Mouse (Mus musculus): Measurements from ENCODE around the gene 2610001J05Rik. TPM values are rescaled to one million over a fixed set of nuclear protein-coding genes. Genes with fewer than 3 reads are reported as not detected.

Gene 2610001J05Rik
- 96.1 and 97.6 TPM in 2 replicates for polyA plus RNA-seq (2014; fragmentation: Nextera tagmentation; extraction: Ambion mirVana)

- Histone ChIP-seq H3K4me3 (ENCODE audit: low read depth, low read length) (peak within 1 kb of the TSS; percentile 58), H3K27ac (ENCODE audit: low read depth, low read length) (no peak within 1 kb of the TSS), H3K9me3 (ENCODE audit: control insufficient read depth, low read length) (no peaks in the 10 kb centered on the region), H3K36me3 (ENCODE audit: control insufficient read depth, insufficient read depth, low read length) (no peaks in the 10 kb centered on the region), H3K27me3 (ENCODE audit: control insufficient read depth, insufficient read depth, low read length) (no peaks in the 10 kb centered on the region), H3K4me2 (peak within 1 kb of the TSS; percentile 57), H3K4me1 (ENCODE audit: control insufficient read depth, insufficient read depth, low read length) (no peaks in the 10 kb centered on the region; the same call in 1 of the 2 replicates), H3K9ac (ENCODE audit: low read length) (peak within 1 kb of the TSS; percentile 78)
- DNase-seq (ENCODE audit: low spot score, missing footprints) = peak; percentile 98
- ATAC-seq (ENCODE audit: low FRiP score) = peak; percentile 100
- 1% methylated on average over 19 of the region's 19 CpGs for WGBS
These were observed at the start of gene 2610001J05Rik for GRCm38 (mm10) chr6:13870919-13871624. TSS of gene 2610001J05Rik (minus strand) at chr6:13871518.

- H3K27me3 ChIP-seq (ENCODE audit: control insufficient read depth, insufficient read depth, low read length) = no peaks in the 10 kb centered on the region
- DNase-seq (ENCODE audit: low spot score, missing footprints) (no peak), ATAC-seq (ENCODE audit: low FRiP score) (no peak)
- H3K36me3 ChIP-seq (ENCODE audit: control insufficient read depth, insufficient read depth, low read length) = no peaks in the 10 kb centered on the region
- H3K4me2 ChIP-seq = no peak overlapping the region
- H3K27ac ChIP-seq (ENCODE audit: low read depth, low read length) = no peak overlapping the region
- no peaks in the 10 kb centered on the region for H3K9me3 ChIP-seq (ENCODE audit: control insufficient read depth, low read length)
- WGBS = 91% methylated on average over 10 of the region's 10 CpGs
- no peaks in the 10 kb centered on the region for H3K4me1 ChIP-seq (ENCODE audit: control insufficient read depth, insufficient read depth, low read length)
- no peak overlapping the region for H3K4me3 ChIP-seq (ENCODE audit: low read depth, low read length)
- no peak overlapping the region for H3K9ac ChIP-seq (ENCODE audit: low read length)
These were observed 38.6 kb upstream of the 2610001J05Rik start for GRCm38 (mm10) chr6:13909762-13910537.

DNA sequence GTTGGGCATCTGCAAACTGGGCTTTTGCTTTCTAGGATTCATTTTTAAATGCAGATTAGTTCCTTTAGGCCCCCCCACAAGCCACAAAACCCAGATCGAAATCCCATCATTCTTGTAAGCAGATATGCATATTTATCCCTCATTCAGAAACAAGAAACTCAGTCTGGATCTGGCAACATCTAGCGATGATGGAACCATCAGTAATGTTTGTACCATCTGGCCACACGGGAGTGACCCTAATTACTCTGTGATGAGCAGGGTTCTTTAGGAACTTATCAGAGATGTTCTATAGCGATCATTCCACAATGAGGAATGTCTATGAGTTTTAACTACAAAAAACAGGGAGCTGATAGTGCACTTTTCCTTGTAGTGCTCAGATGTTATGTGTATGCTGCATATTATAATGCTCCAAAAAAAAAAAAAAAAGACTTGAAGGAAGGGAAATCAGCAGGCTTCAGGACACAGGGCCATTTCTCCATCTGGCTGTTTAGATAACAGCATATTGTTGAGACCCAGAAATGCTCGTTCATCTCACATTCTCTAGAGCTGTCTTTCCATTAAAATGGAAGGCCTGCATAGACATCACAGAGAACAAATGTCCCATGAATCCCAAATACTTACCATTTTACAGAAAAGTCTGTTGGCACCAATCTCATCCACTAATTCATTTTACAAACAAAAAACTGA is 31.8 kb upstream of the 2610001J05Rik start:
- Histone ChIP-seq H3K27me3 (ENCODE audit: control insufficient read depth, insufficient read depth, low read length) (no peaks in the 10 kb centered on the region), H3K4me3 (ENCODE audit: low read depth, low read length) (no peak overlapping the region), H3K36me3 (ENCODE audit: control insufficient read depth, insufficient read depth, low read length) (no peaks in the 10 kb centered on the region), H3K4me2 (no peak overlapping the region), H3K4me1 (ENCODE audit: control insufficient read depth, insufficient read depth, low read length) (no peaks in the 10 kb centered on the region), H3K9ac (ENCODE audit: low read length) (no peak overlapping the region), H3K27ac (ENCODE audit: low read depth, low read length) (no peak overlapping the region), H3K9me3 (ENCODE audit: control insufficient read depth, low read length) (no peaks in the 10 kb centered on the region)
- no peak for DNase-seq (ENCODE audit: low spot score, missing footprints)
- no peak for ATAC-seq (ENCODE audit: low FRiP score)
- WGBS = 90% methylated on average over 5 of the region's 5 CpGs

GRCm38 (mm10) chr6:13884877-13885592 is 13.7 kb upstream of the 2610001J05Rik start:
- Histone ChIP-seq H3K4me1 (ENCODE audit: control insufficient read depth, insufficient read depth, low read length) (no peaks in the 10 kb centered on the region), H3K9me3 (ENCODE audit: control insufficient read depth, low read length) (no peaks in the 10 kb centered on the region), H3K4me3 (ENCODE audit: low read depth, low read length) (no peak overlapping the region), H3K9ac (ENCODE audit: low read length) (no peak overlapping the region), H3K27ac (ENCODE audit: low read depth, low read length) (no peak overlapping the region), H3K4me2 (no peak overlapping the region), H3K27me3 (ENCODE audit: control insufficient read depth, insufficient read depth, low read length) (no peaks in the 10 kb centered on the region), H3K36me3 (ENCODE audit: control insufficient read depth, insufficient read depth, low read length) (no peaks in the 10 kb centered on the region)
- no peak for ATAC-seq (ENCODE audit: low FRiP score)
- 86% methylated on average over 3 of the region's 3 CpGs for WGBS
- DNase-seq (ENCODE audit: low spot score, missing footprints) = no peak

GRCm38 (mm10) chr6:13882919-13883318 is 11.6 kb upstream of the 2610001J05Rik start:
- no peaks in the 10 kb centered on the region for H3K4me1 ChIP-seq (ENCODE audit: control insufficient read depth, insufficient read depth, low read length)
- no peak overlapping the region for H3K27ac ChIP-seq (ENCODE audit: low read depth, low read length)
- H3K36me3 ChIP-seq (ENCODE audit: control insufficient read depth, insufficient read depth, low read length) = no peaks in the 10 kb centered on the region
- no peak for DNase-seq (ENCODE audit: low spot score, missing footprints)
- H3K9ac ChIP-seq (ENCODE audit: low read length) = no peak overlapping the region
- no peak for ATAC-seq (ENCODE audit: low FRiP score)
- no peaks in the 10 kb centered on the region for H3K27me3 ChIP-seq (ENCODE audit: control insufficient read depth, insufficient read depth, low read length)
- H3K4me3 ChIP-seq (ENCODE audit: low read depth, low read length) = no peak overlapping the region
- no peaks in the 10 kb centered on the region for H3K9me3 ChIP-seq (ENCODE audit: control insufficient read depth, low read length)
- H3K4me2 ChIP-seq = no peak overlapping the region

DNA sequence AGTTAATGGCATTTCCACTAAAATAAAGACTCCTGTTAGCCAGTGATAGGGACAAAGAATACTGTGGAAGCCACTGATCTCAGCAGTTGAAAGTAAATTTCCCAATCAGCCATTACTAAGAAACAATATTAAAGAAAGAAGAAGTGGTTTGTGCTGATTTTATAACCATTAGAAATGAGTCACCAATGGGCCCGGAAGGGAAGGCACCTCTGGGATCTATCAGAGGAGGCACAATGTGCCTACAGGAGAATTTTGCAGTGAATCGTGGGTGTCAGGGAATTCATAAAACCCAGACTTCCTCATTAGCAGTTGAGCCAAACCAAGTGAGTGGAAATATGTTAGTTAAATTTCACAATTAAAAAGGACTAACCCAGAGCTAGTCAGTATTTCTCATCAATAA is 2.6 kb upstream of the 2610001J05Rik start:
- H3K4me3 ChIP-seq (ENCODE audit: low read depth, low read length) = no peak overlapping the region
- no peaks in the 10 kb centered on the region; the same call in 1 of the 2 replicates for H3K4me1 ChIP-seq (ENCODE audit: control insufficient read depth, insufficient read depth, low read length)
- H3K4me2 ChIP-seq = no peak overlapping the region
- 89% methylated on average over 2 of the region's 2 CpGs for WGBS
- H3K27me3 ChIP-seq (ENCODE audit: control insufficient read depth, insufficient read depth, low read length) = no peaks in the 10 kb centered on the region
- DNase-seq (ENCODE audit: low spot score, missing footprints) (no peak), ATAC-seq (ENCODE audit: low FRiP score) (no peak)
- H3K27ac ChIP-seq (ENCODE audit: low read depth, low read length) = no peak overlapping the region
- H3K36me3 ChIP-seq (ENCODE audit: control insufficient read depth, insufficient read depth, low read length) = no peaks in the 10 kb centered on the region
- no peaks in the 10 kb centered on the region for H3K9me3 ChIP-seq (ENCODE audit: control insufficient read depth, low read length)
- no peak overlapping the region for H3K9ac ChIP-seq (ENCODE audit: low read length)

DNA sequence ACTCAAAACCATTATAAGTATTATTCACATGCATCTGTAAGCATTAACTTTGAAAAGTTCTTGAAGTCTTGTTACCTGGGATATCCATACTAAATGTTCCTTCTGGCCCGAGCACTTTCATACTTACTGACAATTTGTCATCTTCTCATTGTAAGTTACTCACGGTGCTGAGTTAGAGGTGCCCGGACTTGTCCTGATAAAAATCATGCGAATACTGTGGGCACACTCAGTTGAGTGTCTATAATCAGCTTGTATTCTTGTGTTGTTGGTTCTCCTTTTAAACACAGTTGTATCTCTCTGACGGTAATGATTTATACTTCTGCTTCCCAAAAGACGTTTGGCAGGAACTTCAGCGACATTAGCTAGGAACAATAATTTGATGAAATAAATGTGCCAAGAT is 758 bp upstream of the 2610001J05Rik start:
- DNase-seq (ENCODE audit: low spot score, missing footprints) (no peak), ATAC-seq (ENCODE audit: low FRiP score) (no peak)
- Histone ChIP-seq H3K4me3 (ENCODE audit: low read depth, low read length) (no peak overlapping the region), H3K36me3 (ENCODE audit: control insufficient read depth, insufficient read depth, low read length) (no peaks in the 10 kb centered on the region), H3K4me2 (peak overlapping the region; percentile 57), H3K9ac (ENCODE audit: low read length) (no peak overlapping the region), H3K4me1 (ENCODE audit: control insufficient read depth, insufficient read depth, low read length) (no peaks in the 10 kb centered on the region; the same call in 1 of the 2 replicates), H3K9me3 (ENCODE audit: control insufficient read depth, low read length) (no peaks in the 10 kb centered on the region), H3K27me3 (ENCODE audit: control insufficient read depth, insufficient read depth, low read length) (no peaks in the 10 kb centered on the region), H3K27ac (ENCODE audit: low read depth, low read length) (no peak overlapping the region)
- 86% methylated on average over 7 of the region's 7 CpGs for WGBS

DNA sequence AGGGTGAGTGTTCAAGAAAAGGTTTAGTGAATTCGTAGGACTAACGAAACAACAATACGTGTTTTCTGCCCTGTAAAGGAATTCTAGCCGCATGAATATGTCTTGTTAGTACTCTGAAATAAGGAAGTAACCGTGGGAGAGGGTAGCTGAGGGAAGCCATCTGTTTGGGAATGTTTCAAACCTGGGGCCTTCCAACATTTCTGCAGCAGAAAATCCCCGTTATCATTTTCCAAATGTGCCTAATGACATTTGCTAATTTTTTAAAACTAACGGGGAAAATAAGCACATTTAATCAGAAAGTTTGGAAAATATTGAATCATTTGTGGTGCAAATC is 274 bp upstream of the 2610001J05Rik start:
- Histone ChIP-seq H3K36me3 (ENCODE audit: control insufficient read depth, insufficient read depth, low read length) (no peaks in the 10 kb centered on the region), H3K4me3 (ENCODE audit: low read depth, low read length) (peak overlapping the region; percentile 58), H3K9ac (ENCODE audit: low read length) (peak overlapping the region; percentile 78), H3K4me2 (peak overlapping the region; percentile 57), H3K27me3 (ENCODE audit: control insufficient read depth, insufficient read depth, low read length) (no peaks in the 10 kb centered on the region), H3K9me3 (ENCODE audit: control insufficient read depth, low read length) (no peaks in the 10 kb centered on the region), H3K4me1 (ENCODE audit: control insufficient read depth, insufficient read depth, low read length) (no peaks in the 10 kb centered on the region; the same call in 1 of the 2 replicates), H3K27ac (ENCODE audit: low read depth, low read length) (no peak overlapping the region)
- ATAC-seq (ENCODE audit: low FRiP score) = peak; percentile 76
- 4% methylated on average over 7 of the region's 7 CpGs for WGBS
- DNase-seq (ENCODE audit: low spot score, missing footprints) = no peak
